Comparison of ENCODE assay signal across 11 mouse cellular contexts in genomic region chr8:70682692-70683091, GRCm38 (mm10). TPM values are rescaled to one million over a fixed set of nuclear protein-coding genes. Genes with fewer than 3 reads are reported as not detected.
DNase-seq lines count a peak whose midpoint lies in the region; ATAC-seq and TF ChIP-seq lines count a peak whose summit lies in the region.
"Had no signal": no experiment of that assay in that cellular context is flagged by ENCODE, and none has a peak within 500 bp of the region (broad histone marks: within the 10 kb centered on the region; RNA-seq: fewer than 3 reads in every experiment).

No protein-coding gene starts in this region.

- no peak for TF ChIP-seq RAD21 in CH12.LX (IDR thresholded peaks at IDR 0.05; ENCODE audit: low read depth, low read length)

- H3K4me1 ChIP-seq in kidney, embryonic 15.5 days, result peaks cover 19% of the 10 kb centered on the region
- peaks cover 7 to 60% of the 10 kb centered on the region in 2 experiments for H3K4me1 ChIP-seq in CH12.LX (ENCODE audit: control insufficient read depth in 1 of 2, insufficient read depth in 2 of 2)
- H3K4me1 ChIP-seq in embryonic facial prominence, embryonic 10.5 days, result peaks cover 24% of the 10 kb centered on the region
- H3K4me1 ChIP-seq in limb, embryonic 15.5 days, result peaks cover 20% of the 10 kb centered on the region

- H3K27me3 ChIP-seq in kidney, embryonic 15.5 days, result no peaks in the 10 kb centered on the region
- H3K27me3 ChIP-seq in CH12.LX (replicated peaks), result no peaks in the 10 kb centered on the region
- no peaks in the 10 kb centered on the region for H3K27me3 ChIP-seq in embryonic facial prominence, embryonic 10.5 days (replicated peaks; ENCODE audit: low read depth, poor library complexity, severe bottlenecking)
- no peaks in the 10 kb centered on the region for H3K27me3 ChIP-seq in limb, embryonic 15.5 days

- H3K9me3 ChIP-seq in kidney, embryonic 15.5 days (replicated peaks), result no peaks in the 10 kb centered on the region
- no peaks in the 10 kb centered on the region for H3K9me3 ChIP-seq in CH12.LX (replicated peaks; ENCODE audit: low read length)
- H3K9me3 ChIP-seq in embryonic facial prominence, embryonic 10.5 days, result no peaks in the 10 kb centered on the region
- no peaks in the 10 kb centered on the region for H3K9me3 ChIP-seq in limb, embryonic 15.5 days

- H3K4me2 ChIP-seq in kidney, embryonic 15.5 days, result peak overlapping the region; percentile 50
- H3K4me2 ChIP-seq in CH12.LX (ENCODE audit: insufficient read depth, low read depth, poor library complexity, severe bottlenecking), result no peak overlapping the region
- peak overlapping the region; percentile 33 for H3K4me2 ChIP-seq in limb, embryonic 15.5 days

- ATAC-seq in kidney, embryonic 15.5 days (replicated peaks; ENCODE audit: low FRiP score), result peak; percentile 8; the same call in 1 of the 2 replicates
- no peak for ATAC-seq in limb, embryonic 15.5 days (ENCODE audit: insufficient number of reproducible peaks, low FRiP score, low TSS enrichment, low read depth)
- no peak for ATAC-seq in activated CD4-positive, CD25-positive, alpha-beta regulatory T cell, adult 4 months
- ATAC-seq: forebrain, embryonic 16.5 days had no signal

- DNase-seq in kidney, adult 9 months, result no peak
- peak; percentile 39 for DNase-seq in CH12.LX (ENCODE audit: extremely low read depth)
- peak; percentile 24 for DNase-seq in embryonic facial prominence, embryonic 10.5 days (ENCODE audit: low spot score)
- DNase-seq in retina, embryonic 14.5 days (ENCODE audit: low spot score), result no peak
- DNase-seq: cerebellum, adult 11 months; thymus, postnatal 14 days had no signal

- 60% methylated on average over 3 of the region's 3 CpGs for WGBS in kidney, embryonic 15.5 days
- WGBS in embryonic facial prominence, embryonic 10.5 days, result 50% methylated on average over 3 of the region's 3 CpGs
- WGBS in limb, embryonic 15.5 days, result 61% methylated on average over 3 of the region's 3 CpGs

- no peak for TF ChIP-seq EP300 in CH12.LX (IDR thresholded peaks at IDR 0.05; ENCODE audit: low read length)

- H3K79me2 ChIP-seq in CH12.LX (replicated peaks; ENCODE audit: control insufficient read depth, extremely low read depth, insufficient read depth, poor library complexity, severe bottlenecking), result no peaks in the 10 kb centered on the region

- no peak overlapping the region for H3K4me3 ChIP-seq in kidney, embryonic 15.5 days (replicated peaks)
- no peak overlapping the region for H3K4me3 ChIP-seq in CH12.LX (replicated peaks in 1 of 3; ENCODE audit: low read depth in 2 of 3, low read length in 2 of 3, poor library complexity in 1 of 3)
- no peak overlapping the region for H3K4me3 ChIP-seq in embryonic facial prominence, embryonic 10.5 days
- no peak overlapping the region for H3K4me3 ChIP-seq in limb, embryonic 15.5 days

- dilution Hi-C loops in CH12.LX (cut with MboI; ENCODE audit: extremely low pct_ligation_motif_present, extremely low pct_unique_long_range_greater_than_20kb, low sequenced_read_pairs), result no loop called here

- TF ChIP-seq CTCF in CH12.LX (conservative IDR thresholded peaks at IDR 0.05 in 1 of 2, IDR thresholded peaks at IDR 0.05 in 1 of 2; ENCODE audit: low read depth in 2 of 2, low read length in 2 of 2), result no peak

- H3K27ac ChIP-seq in kidney, embryonic 15.5 days, result peak overlapping the region; percentile 49; the same call in 1 of the 2 replicates
- H3K27ac ChIP-seq in CH12.LX (ENCODE audit: insufficient read depth, low read depth), result no peak overlapping the region
- peak overlapping the region; percentile 70 for H3K27ac ChIP-seq in embryonic facial prominence, embryonic 10.5 days (replicated peaks)
- H3K27ac ChIP-seq in limb, embryonic 15.5 days, result peak overlapping the region; percentile 80

- no peak for TF ChIP-seq POLR2A in CH12.LX (IDR thresholded peaks at IDR 0.05; ENCODE audit: low read depth, low read length)

- H3K9ac ChIP-seq in kidney, embryonic 15.5 days, result peak overlapping the region; percentile 37; the same call in 1 of the 2 replicates
- no peak overlapping the region for H3K9ac ChIP-seq in CH12.LX (ENCODE audit: insufficient read depth, low read depth)
- no peak overlapping the region for H3K9ac ChIP-seq in limb, embryonic 15.5 days

- in situ Hi-C loops in CH12.LX (cut with MboI; ENCODE audit: low pct_ligation_motif_present, low pct_unique_long_range_greater_than_20kb, low sequenced_read_pairs), result no loop called here

- peaks cover 21% of the 10 kb centered on the region for H3K36me3 ChIP-seq in kidney, embryonic 15.5 days
- peaks cover 29 to 33% of the 10 kb centered on the region in 2 experiments for H3K36me3 ChIP-seq in CH12.LX (replicated peaks in 1 of 2; ENCODE audit: control insufficient read depth in 1 of 2, insufficient read depth in 1 of 2, low read length in 1 of 2)
- peaks cover 30% of the 10 kb centered on the region for H3K36me3 ChIP-seq in embryonic facial prominence, embryonic 10.5 days (replicated peaks)
- H3K36me3 ChIP-seq in limb, embryonic 15.5 days, result peaks cover 26% of the 10 kb centered on the region

TF ChIP-seq in CH12.LX, 34 proteins besides CTCF, POLR2A, EP300 and RAD21:
- no peak for TF ChIP-seq USF1 (IDR thresholded peaks at IDR 0.05; ENCODE audit: low read depth, low read length)
- TF ChIP-seq JUND (conservative IDR thresholded peaks at IDR 0.05; ENCODE audit: low read depth, low read length), result no peak
- TF ChIP-seq IRF4 (IDR thresholded peaks at IDR 0.05; ENCODE audit: low read depth, low read length), result no peak
- peak; percentile 34; the same call in 1 of the 2 replicates for TF ChIP-seq TCF12 (IDR thresholded peaks at IDR 0.05; ENCODE audit: low read depth, low read length)
- TF ChIP-seq GABPA (IDR thresholded peaks at IDR 0.05; ENCODE audit: insufficient replicate concordance, low read depth, low read length), result no peak
TF ChIP-seq in CH12.LX: peak in this region for 1.

RNA-seq across cellular contexts. Expression of gene Lsm4, which starts 9.6 kb away (rescaled TPM):
- polyA plus RNA-seq in kidney, embryonic 15.5 days (2015; fragmentation: Nextera tagmentation; extraction: Ambion mirVana), result 291 and 295 TPM in 2 replicates
- 135 and 168 TPM in 2 replicates for total RNA-seq in CH12.LX (2012; rRNA removed)
- total RNA-seq in CH12.LX (2014; rRNA removed), result 134 and 143 TPM in 2 replicates
- polyA plus RNA-seq in CH12.LX (2012; ENCODE audit: insufficient read length, low read depth), result 240 and 256 TPM in 2 replicates
- 347 and 351 TPM in 2 replicates for polyA plus RNA-seq in embryonic facial prominence, embryonic 10.5 days (2016; fragmentation: Nextera tagmentation; extraction: Ambion mirVana)
- 199 and 201 TPM in 2 replicates for polyA plus RNA-seq in limb, embryonic 15.5 days (2015; fragmentation: Nextera tagmentation; extraction: Ambion mirVana)
- 100 to 1,000 TPM; 115 to 120 TPM for polyA plus RNA-seq in activated CD4-positive, CD25-positive, alpha-beta regulatory T cell, adult 4 months (2017; shearing (Covaris generic))

RNA-seq across cellular contexts. Expression of gene Jund, which starts 16.1 kb away (rescaled TPM):
- 59.9 and 68.1 TPM in 2 replicates for polyA plus RNA-seq in kidney, embryonic 15.5 days (2015; fragmentation: Nextera tagmentation; extraction: Ambion mirVana)
- total RNA-seq in CH12.LX (2012; rRNA removed) (279 and 287 TPM in 2 replicates), CH12.LX (2014; rRNA removed) (147 and 191 TPM in 2 replicates)
- 255 and 283 TPM in 2 replicates for polyA plus RNA-seq in CH12.LX (2012; ENCODE audit: insufficient read length, low read depth)
- 58.7 and 61.7 TPM in 2 replicates for polyA plus RNA-seq in embryonic facial prominence, embryonic 10.5 days (2016; fragmentation: Nextera tagmentation; extraction: Ambion mirVana)
- polyA plus RNA-seq in limb, embryonic 15.5 days (2015; fragmentation: Nextera tagmentation; extraction: Ambion mirVana), result 69.8 and 81.5 TPM in 2 replicates
- 10 to 100 TPM; 12.5 to 20.0 TPM for polyA plus RNA-seq in activated CD4-positive, CD25-positive, alpha-beta regulatory T cell, adult 4 months (2017; shearing (Covaris generic))

RNA-seq across cellular contexts. Expression of gene Iqcn, which starts 20.6 kb away (rescaled TPM):
- polyA plus RNA-seq in kidney, embryonic 15.5 days (2015; fragmentation: Nextera tagmentation; extraction: Ambion mirVana), result 0.03 and 0.09 TPM in 2 replicates
- total RNA-seq in CH12.LX (2012; rRNA removed), result not detected in 2 replicates
- not detected in 2 replicates for total RNA-seq in CH12.LX (2014; rRNA removed)
- 0.07 TPM in 1 of 2 replicates, not detected in the other for polyA plus RNA-seq in CH12.LX (2012; ENCODE audit: insufficient read length, low read depth)
- 0.05 TPM in 1 of 2 replicates, not detected in the other for polyA plus RNA-seq in embryonic facial prominence, embryonic 10.5 days (2016; fragmentation: Nextera tagmentation; extraction: Ambion mirVana)
- 0.04 TPM in 2 replicates for polyA plus RNA-seq in limb, embryonic 15.5 days (2015; fragmentation: Nextera tagmentation; extraction: Ambion mirVana)
- polyA plus RNA-seq in activated CD4-positive, CD25-positive, alpha-beta regulatory T cell, adult 4 months (2017; shearing (Covaris generic)), result not detected
- polyA plus RNA-seq: liver, embryonic 16.5 days had no signal

RNA-seq across cellular contexts. Expression of gene Pgpep1, which starts 22.5 kb away (rescaled TPM):
- 65.5 and 75.3 TPM in 2 replicates for polyA plus RNA-seq in kidney, embryonic 15.5 days (2015; fragmentation: Nextera tagmentation; extraction: Ambion mirVana)
- 15.2 and 22.9 TPM in 2 replicates for total RNA-seq in CH12.LX (2012; rRNA removed)
- 10.3 and 12.3 TPM in 2 replicates for total RNA-seq in CH12.LX (2014; rRNA removed)
- polyA plus RNA-seq in CH12.LX (2012; ENCODE audit: insufficient read length, low read depth), result 30.0 and 35.1 TPM in 2 replicates
- polyA plus RNA-seq in embryonic facial prominence, embryonic 10.5 days (2016; fragmentation: Nextera tagmentation; extraction: Ambion mirVana), result 51.8 and 52.7 TPM in 2 replicates
- polyA plus RNA-seq in limb, embryonic 15.5 days (2015; fragmentation: Nextera tagmentation; extraction: Ambion mirVana), result 57.5 and 60.7 TPM in 2 replicates
- 1 to 10 TPM; 7.1 to 7.4 TPM for polyA plus RNA-seq in activated CD4-positive, CD25-positive, alpha-beta regulatory T cell, adult 4 months (2017; shearing (Covaris generic))

RNA-seq across cellular contexts. Expression of gene Gm3336, which starts 35.7 kb away (rescaled TPM):
- polyA plus RNA-seq in kidney, embryonic 15.5 days (2015; fragmentation: Nextera tagmentation; extraction: Ambion mirVana), result 0.55 and 0.83 TPM in 2 replicates
- total RNA-seq in CH12.LX (2012; rRNA removed) (0.25 and 0.34 TPM in 2 replicates), CH12.LX (2014; rRNA removed) (0.31 TPM in 1 of 2 replicates, not detected in the other)
- polyA plus RNA-seq in CH12.LX (2012; ENCODE audit: insufficient read length, low read depth), result 0.49 and 0.89 TPM in 2 replicates
- polyA plus RNA-seq in embryonic facial prominence, embryonic 10.5 days (2016; fragmentation: Nextera tagmentation; extraction: Ambion mirVana), result not detected in 2 replicates
- polyA plus RNA-seq in limb, embryonic 15.5 days (2015; fragmentation: Nextera tagmentation; extraction: Ambion mirVana), result not detected in 2 replicates
- polyA plus RNA-seq in activated CD4-positive, CD25-positive, alpha-beta regulatory T cell, adult 4 months (2017; shearing (Covaris generic)), result not detected
- polyA plus RNA-seq: forebrain, embryonic 16.5 days had no signal

Comparison
In these comparisons a context has a peak if more than half of its experiments do, and no peak if none do; other contexts are left out.
1. DNase-seq: peak in CH12.LX (single experiment) and embryonic facial prominence, embryonic 10.5 days (single experiment); none in kidney, adult 9 months (single experiment) and retina, embryonic 14.5 days (single experiment).